ENCODE assay signal across 8 mouse cellular contexts in the genomic region with DNA sequence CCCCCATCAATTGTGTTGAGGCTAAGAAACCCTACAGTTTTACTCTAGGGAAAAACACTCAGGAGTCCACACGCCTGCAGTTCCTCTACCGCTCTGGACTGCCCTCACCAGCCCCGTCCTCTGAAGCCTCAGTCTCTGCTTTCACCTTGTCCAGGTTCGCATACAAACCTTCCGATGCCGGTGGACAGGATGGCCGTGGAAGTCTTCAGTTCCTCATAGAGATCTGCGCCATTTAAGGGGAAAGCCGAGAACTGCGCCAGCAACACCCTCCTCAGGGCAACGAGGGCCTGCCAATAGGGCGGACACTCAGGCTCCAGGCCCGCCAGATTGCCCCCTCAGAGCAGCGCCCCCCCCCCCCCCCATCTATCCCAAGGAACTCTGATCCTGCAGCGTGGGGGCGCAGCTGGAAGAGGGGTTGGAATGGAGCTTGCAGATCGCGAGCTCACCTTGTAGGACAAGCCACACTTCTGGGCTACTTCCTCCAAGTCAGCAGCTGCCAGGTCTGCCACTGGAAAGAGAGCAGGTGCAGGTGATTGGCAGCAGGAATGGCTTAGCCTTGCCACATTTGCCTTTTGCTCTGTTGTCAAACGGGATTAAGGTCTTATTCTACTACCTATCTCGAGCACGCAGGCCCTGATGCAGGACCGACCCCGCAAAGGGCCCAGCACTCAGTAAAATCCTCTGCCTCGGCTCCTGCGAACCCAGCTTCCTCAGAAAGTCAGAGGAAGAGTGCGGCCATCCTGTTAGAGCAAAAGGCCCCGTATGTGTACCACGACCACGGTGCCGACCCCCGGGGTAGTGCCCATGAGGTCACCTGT. TPM values are rescaled to one million over a fixed set of nuclear protein-coding genes. Genes with fewer than 3 reads are reported as not detected.
DNase-seq lines count a peak whose midpoint lies in the region; ATAC-seq and TF ChIP-seq lines count a peak whose summit lies in the region.

No protein-coding gene starts in this region.

- no peaks in the 10 kb centered on the region for H3K9me3 ChIP-seq in kidney, postnatal 0 days (replicated peaks; ENCODE audit: low read length)

- TF ChIP-seq CTCF in kidney, postnatal 0 days (IDR thresholded peaks at IDR 0.05; ENCODE audit: low read depth): no peak; the same call in 1 of the 2 replicates

- WGBS in kidney, postnatal 0 days: 5% methylated on average over 31 of the region's 31 CpGs

- 0 out of 2 replicates have a peak, but pooled peaks cover 6% of the 10 kb centered on the region for H3K4me1 ChIP-seq in kidney, postnatal 0 days (replicated peaks; ENCODE audit: insufficient read depth, low read length)

- no peaks in the 10 kb centered on the region for H3K27me3 ChIP-seq in kidney, postnatal 0 days (ENCODE audit: insufficient read depth, low read length)

- H3K4me3 ChIP-seq in kidney, postnatal 0 days (replicated peaks; ENCODE audit: low read depth, low read length): peak overlapping the region; percentile 63

- peak; percentile 28 for ATAC-seq in granulocyte monocyte progenitor cell, adult 5-6 weeks (replicated peaks; ENCODE audit: poor library complexity, severe bottlenecking)
- peak; percentile 45 for ATAC-seq in kidney, postnatal 0 days (replicated peaks; ENCODE audit: low FRiP score, low read depth)
- ATAC-seq in megakaryocyte-erythroid progenitor cell, adult 5-6 weeks (replicated peaks; ENCODE audit: low FRiP score, low TSS enrichment, poor library complexity, severe bottlenecking): peak; percentile 31

- H3K4me2 ChIP-seq in kidney, postnatal 0 days (ENCODE audit: low read length): peak overlapping the region; percentile 88

- no peaks in the 10 kb centered on the region for H3K36me3 ChIP-seq in kidney, postnatal 0 days (ENCODE audit: insufficient read depth, low read length)

- peak overlapping the region; percentile 82 for H3K27ac ChIP-seq in kidney, postnatal 0 days

- H3K9ac ChIP-seq in kidney, postnatal 0 days (ENCODE audit: low read depth, low read length): peak overlapping the region; percentile 72

- DNase-seq in adrenal gland, postnatal 10 days: peak; percentile 34
- no peak for DNase-seq in adrenal gland, adult (ENCODE audit: inconsistent age in 2 of 2, low spot score in 1 of 2)
- peak; percentile 19 for DNase-seq in urinary bladder, postnatal 25 days (ENCODE audit: low spot score)
- no peak for DNase-seq in urinary bladder, postnatal 10 days (ENCODE audit: low spot score)
- DNase-seq in kidney, postnatal 0 days (ENCODE audit: low spot score): peak; percentile 42
- DNase-seq in right cerebral cortex, postnatal 10 days (ENCODE audit: low spot score in 2 of 2): no peak

RNA-seq across cellular contexts. Expression of a gene that starts 0.7 kb away (rescaled TPM):
- total RNA-seq in adrenal gland, postnatal 10 days (2021): 10 to 100 TPM; 14.8 to 19.3 TPM
- total RNA-seq in granulocyte monocyte progenitor cell, adult 5-6 weeks (2014; fragmentation: Nextera tagmentation): 11.5 and 24.9 TPM in 2 replicates
- total RNA-seq in granulocyte monocyte progenitor cell, adult 5-6 weeks (2017): 15.3 and 18.2 TPM in 2 replicates
- polyA plus RNA-seq in kidney, postnatal 0 days (2015; fragmentation: Nextera tagmentation; extraction: Ambion mirVana): 10.6 and 11.7 TPM in 2 replicates
- total RNA-seq in megakaryocyte-erythroid progenitor cell, adult 5-6 weeks (2014; fragmentation: Nextera tagmentation): 14.3 and 20.0 TPM in 2 replicates
- 16.3 and 18.9 TPM in 2 replicates for total RNA-seq in megakaryocyte-erythroid progenitor cell, adult 5-6 weeks (2017)

RNA-seq across cellular contexts. Expression of a gene that starts 2.2 kb away (rescaled TPM):
- total RNA-seq in adrenal gland, postnatal 10 days (2021): under 1 TPM in 1 of 2 experiments, not detected in 1; 0.30 TPM
- not detected in 2 replicates for total RNA-seq in granulocyte monocyte progenitor cell, adult 5-6 weeks (2014; fragmentation: Nextera tagmentation)
- not detected in 2 replicates for total RNA-seq in granulocyte monocyte progenitor cell, adult 5-6 weeks (2017)
- polyA plus RNA-seq in kidney, postnatal 0 days (2015; fragmentation: Nextera tagmentation; extraction: Ambion mirVana): 0.55 and 0.60 TPM in 2 replicates
- not detected in 2 replicates for total RNA-seq in megakaryocyte-erythroid progenitor cell, adult 5-6 weeks (2014; fragmentation: Nextera tagmentation)
- not detected in 2 replicates for total RNA-seq in megakaryocyte-erythroid progenitor cell, adult 5-6 weeks (2017)

RNA-seq across cellular contexts. Expression of a gene that starts 18.5 kb away (rescaled TPM):
- 10 to 100 TPM; 18.6 to 22.0 TPM for total RNA-seq in adrenal gland, postnatal 10 days (2021)
- 36.8 and 41.7 TPM in 2 replicates for total RNA-seq in granulocyte monocyte progenitor cell, adult 5-6 weeks (2014; fragmentation: Nextera tagmentation)
- 23.0 and 24.5 TPM in 2 replicates for total RNA-seq in granulocyte monocyte progenitor cell, adult 5-6 weeks (2017)
- 23.7 and 24.0 TPM in 2 replicates for polyA plus RNA-seq in kidney, postnatal 0 days (2015; fragmentation: Nextera tagmentation; extraction: Ambion mirVana)
- 103 and 130 TPM in 2 replicates for total RNA-seq in megakaryocyte-erythroid progenitor cell, adult 5-6 weeks (2014; fragmentation: Nextera tagmentation)
- 18.6 and 45.0 TPM in 2 replicates for total RNA-seq in megakaryocyte-erythroid progenitor cell, adult 5-6 weeks (2017)

RNA-seq across cellular contexts. Expression of a gene that starts 18.7 kb away (rescaled TPM):
- 10 to 100 TPM in 1 of 2 experiments, 1 to 10 TPM in 1; 9.2 to 11.2 TPM for total RNA-seq in adrenal gland, postnatal 10 days (2021)
- total RNA-seq in granulocyte monocyte progenitor cell, adult 5-6 weeks (2014; fragmentation: Nextera tagmentation): 26.6 and 35.3 TPM in 2 replicates
- total RNA-seq in granulocyte monocyte progenitor cell, adult 5-6 weeks (2017): 18.6 and 21.8 TPM in 2 replicates
- 21.7 and 23.3 TPM in 2 replicates for polyA plus RNA-seq in kidney, postnatal 0 days (2015; fragmentation: Nextera tagmentation; extraction: Ambion mirVana)
- total RNA-seq in megakaryocyte-erythroid progenitor cell, adult 5-6 weeks (2014; fragmentation: Nextera tagmentation): 28.7 and 31.2 TPM in 2 replicates
- total RNA-seq in megakaryocyte-erythroid progenitor cell, adult 5-6 weeks (2017): 16.4 and 22.4 TPM in 2 replicates

RNA-seq across cellular contexts. Expression of a gene that starts 20.6 kb away (rescaled TPM):
- 10 to 100 TPM; 18.7 to 30.4 TPM for total RNA-seq in adrenal gland, postnatal 10 days (2021)
- not detected in 2 replicates for total RNA-seq in granulocyte monocyte progenitor cell, adult 5-6 weeks (2014; fragmentation: Nextera tagmentation)
- total RNA-seq in granulocyte monocyte progenitor cell, adult 5-6 weeks (2017): not detected in 2 replicates
- 6.1 and 7.1 TPM in 2 replicates for polyA plus RNA-seq in kidney, postnatal 0 days (2015; fragmentation: Nextera tagmentation; extraction: Ambion mirVana)
- not detected in 2 replicates for total RNA-seq in megakaryocyte-erythroid progenitor cell, adult 5-6 weeks (2014; fragmentation: Nextera tagmentation)
- not detected in 2 replicates for total RNA-seq in megakaryocyte-erythroid progenitor cell, adult 5-6 weeks (2017)

Comparison
In these comparisons a context has a peak if more than half of its experiments do, and no peak if none do; other contexts are left out.
1. DNase-seq: peak in adrenal gland, postnatal 10 days (single experiment), urinary bladder, postnatal 25 days (single experiment) and kidney, postnatal 0 days (single experiment); none in adrenal gland, adult (0 of 2), urinary bladder, postnatal 10 days (single experiment) and right cerebral cortex, postnatal 10 days (0 of 2).
2. Peak in every context shown above with its lines, with median percentiles within 50 percentile points of each other: ATAC-seq.